Comparison of ENCODE assay signal across 8 mouse cellular contexts in the genomic region with DNA sequence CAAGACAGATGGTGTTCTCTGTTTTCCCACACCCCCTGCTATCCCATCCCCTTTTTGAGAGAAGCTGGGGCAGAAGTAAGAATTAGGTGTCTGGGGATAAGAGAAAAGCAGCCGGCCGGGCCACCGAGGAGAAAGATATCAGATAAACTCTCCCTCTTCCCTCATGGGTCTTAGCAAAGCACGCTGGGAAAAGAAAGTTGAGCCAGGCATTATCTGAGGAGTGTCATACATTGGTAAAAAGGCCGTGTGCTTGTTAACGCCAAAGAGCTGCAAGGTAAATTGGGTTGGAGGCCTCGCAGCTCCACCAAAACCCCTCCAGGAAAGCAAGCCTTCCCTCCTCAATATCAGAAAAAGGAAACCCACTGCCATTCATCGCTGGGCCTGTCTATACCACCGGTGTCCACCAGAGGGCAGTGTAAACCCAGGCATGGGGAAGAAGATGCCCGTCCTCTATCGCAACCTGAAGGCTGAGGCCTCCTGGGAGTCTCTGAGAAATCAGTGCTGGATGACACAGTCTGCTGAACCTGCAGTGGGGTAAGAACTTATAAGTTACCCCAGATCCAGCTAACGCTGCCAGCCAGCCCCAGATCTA. TPM values are rescaled to one million over a fixed set of nuclear protein-coding genes. Genes with fewer than 3 reads are reported as not detected.
A peak's percentile ranks its signal among the peaks of the same experiment; 100 is the strongest.
DNase-seq lines count a peak whose midpoint lies in the region; ATAC-seq and TF ChIP-seq lines count a peak whose summit lies in the region.

No protein-coding gene starts in this region.

- no peaks in the 10 kb centered on the region for H3K9me3 ChIP-seq in ES-Bruce4 (replicated peaks; ENCODE audit: control insufficient read depth, insufficient read depth, low read length, poor library complexity, severe bottlenecking)
- H3K9me3 ChIP-seq in lung, postnatal 0 days (ENCODE audit: low read length) = no peaks in the 10 kb centered on the region

- intact Hi-C loops in heart, postnatal 36 days (cut with DNase I) = loop anchor here (1.0 to 5.0 kb wide), 3 partner anchors 28 to 164 kb away; partner anchors contain the start of gene Aars2

- no peak overlapping the region for H3K4me3 ChIP-seq in ES-Bruce4 (ENCODE audit: low read depth, low read length)
- H3K4me3 ChIP-seq in lung, postnatal 0 days (ENCODE audit: low read depth, low read length) = no peak overlapping the region

- no peak overlapping the region for H3K27ac ChIP-seq in ES-Bruce4 (ENCODE audit: insufficient read depth, low read length)
- no peak overlapping the region for H3K27ac ChIP-seq in lung, postnatal 0 days (ENCODE audit: low read length)

- peak; percentile 99 for TF ChIP-seq CTCF in ES-Bruce4 (IDR thresholded peaks at IDR 0.05; ENCODE audit: low read depth, low read length)
- peak; percentile 98 for TF ChIP-seq CTCF in lung, postnatal 0 days (IDR thresholded peaks at IDR 0.05)

- no peaks in the 10 kb centered on the region for H3K27me3 ChIP-seq in ES-Bruce4 (ENCODE audit: control insufficient read depth, insufficient read depth, low read length, poor library complexity, severe bottlenecking)
- no peaks in the 10 kb centered on the region for H3K27me3 ChIP-seq in lung, postnatal 0 days (replicated peaks; ENCODE audit: insufficient read depth, low read length)

- no peak overlapping the region for H3K4me2 ChIP-seq in lung, postnatal 0 days (replicated peaks; ENCODE audit: low read depth, low read length)

- H3K36me3 ChIP-seq in ES-Bruce4 (ENCODE audit: control insufficient read depth, insufficient read depth, low read length, poor library complexity, severe bottlenecking) = no peaks in the 10 kb centered on the region
- H3K36me3 ChIP-seq in lung, postnatal 0 days (ENCODE audit: insufficient read depth, low read length) = no peaks in the 10 kb centered on the region

- ATAC-seq in erythroid progenitor cell, adult 5-6 weeks (replicated peaks; ENCODE audit: low FRiP score, poor library complexity, severe bottlenecking) = peak; percentile 64; the same call in 1 of the 2 replicates
- no peak; the same call in 1 of the 2 replicates for ATAC-seq in lung, postnatal 0 days

- 0 out of 2 replicates have a peak overlapping the region, but pooled peaks have one; percentile 2 for H3K9ac ChIP-seq in ES-Bruce4 (ENCODE audit: low read depth, poor library complexity, severe bottlenecking)
- no peak overlapping the region for H3K9ac ChIP-seq in lung, postnatal 0 days (replicated peaks; ENCODE audit: low read depth)

- TF ChIP-seq EP300 in ES-Bruce4 (IDR thresholded peaks at IDR 0.05; ENCODE audit: insufficient read depth, low read depth, low read length) = no peak
- TF ChIP-seq EP300 in lung, postnatal 0 days (IDR thresholded peaks at IDR 0.05) = no peak

- no peak for TF ChIP-seq POLR2A in ES-Bruce4 (IDR thresholded peaks at IDR 0.05; ENCODE audit: insufficient read depth, low read length)

- 11% methylated on average over 12 of the region's 12 CpGs for WGBS in lung, postnatal 0 days

- DNase-seq in brain, adult 2 months (ENCODE audit: low read depth, low spot score) = peak; percentile 90
- peak; percentile 77 to 86 for DNase-seq in heart, postnatal 36 days
- peak; percentile 64 to 87 for DNase-seq in layer of hippocampus, adult 8-10 months (ENCODE audit: low spot score in 2 of 2)
- peak; percentile 71 for DNase-seq in lung, postnatal 0 days (ENCODE audit: low spot score)
- DNase-seq in retina, postnatal 1 day = peak; percentile 85
- DNase-seq in thymus, postnatal 4 days = peak; percentile 95

- peaks cover 4% of the 10 kb centered on the region for H3K4me1 ChIP-seq in ES-Bruce4 (ENCODE audit: control insufficient read depth, insufficient read depth, low read length)
- H3K4me1 ChIP-seq in lung, postnatal 0 days (ENCODE audit: insufficient read depth, low read depth, low read length) = no peaks in the 10 kb centered on the region; the same call in 1 of the 2 replicates

RNA-seq across cellular contexts. Expression of gene Spats1, which starts 3.1 kb away (rescaled TPM):
- polyA plus RNA-seq in ES-Bruce4 (2011; ENCODE audit: insufficient read depth, insufficient read length, low read depth, missing spikeins) = 3.0 and 3.2 TPM in 2 replicates
- total RNA-seq in erythroid progenitor cell, adult 5-6 weeks (2015; ENCODE audit: low replicate concordance) = not detected in 2 replicates
- not detected in 2 replicates for total RNA-seq in erythroid progenitor cell, adult 5-6 weeks (2017; ENCODE audit: low replicate concordance)
- under 1 TPM in 1 of 2 experiments, not detected in 1; 0.27 TPM for total RNA-seq in heart, postnatal 36 days (2021)
- 1 to 10 TPM; 5.0 to 7.8 (median 5.9) TPM for total RNA-seq in layer of hippocampus, adult 8-10 months (2022)
- 0.19 and 0.37 TPM in 2 replicates for polyA plus RNA-seq in lung, postnatal 0 days (2015; fragmentation: Nextera tagmentation; extraction: Ambion mirVana)

RNA-seq across cellular contexts. Expression of gene Aars2, which starts 28.3 kb away (rescaled TPM):
- polyA plus RNA-seq in ES-Bruce4 (2011; ENCODE audit: insufficient read depth, insufficient read length, low read depth, missing spikeins) = 18.1 and 19.0 TPM in 2 replicates
- total RNA-seq in erythroid progenitor cell, adult 5-6 weeks (2015; ENCODE audit: low replicate concordance) = 0.42 and 1.1 TPM in 2 replicates
- total RNA-seq in erythroid progenitor cell, adult 5-6 weeks (2017; ENCODE audit: low replicate concordance) = 0.76 and 0.77 TPM in 2 replicates
- 10 to 100 TPM; 19.4 to 19.6 TPM for total RNA-seq in heart, postnatal 36 days (2021)
- 10 to 100 TPM; 21.8 to 30.6 (median 24.3) TPM for total RNA-seq in layer of hippocampus, adult 8-10 months (2022)
- polyA plus RNA-seq in lung, postnatal 0 days (2015; fragmentation: Nextera tagmentation; extraction: Ambion mirVana) = 5.9 and 6.0 TPM in 2 replicates

RNA-seq across cellular contexts. Expression of gene Cdc5l, which starts 44.8 kb away (rescaled TPM):
- polyA plus RNA-seq in ES-Bruce4 (2011; ENCODE audit: insufficient read depth, insufficient read length, low read depth, missing spikeins) = 135 and 137 TPM in 2 replicates
- 62.7 and 113 TPM in 2 replicates for total RNA-seq in erythroid progenitor cell, adult 5-6 weeks (2015; ENCODE audit: low replicate concordance)
- total RNA-seq in erythroid progenitor cell, adult 5-6 weeks (2017; ENCODE audit: low replicate concordance) = 52.3 and 102 TPM in 2 replicates
- total RNA-seq in heart, postnatal 36 days (2021) = 10 to 100 TPM; 36.2 to 38.2 TPM
- 10 to 100 TPM; 50.3 to 60.3 (median 55.7) TPM for total RNA-seq in layer of hippocampus, adult 8-10 months (2022)
- polyA plus RNA-seq in lung, postnatal 0 days (2015; fragmentation: Nextera tagmentation; extraction: Ambion mirVana) = 30.3 and 37.8 TPM in 2 replicates

RNA-seq across cellular contexts. Expression of gene Tcte1, which starts 44.9 kb away (rescaled TPM):
- not detected in 2 replicates for polyA plus RNA-seq in ES-Bruce4 (2011; ENCODE audit: insufficient read depth, insufficient read length, low read depth, missing spikeins)
- not detected in 2 replicates for total RNA-seq in erythroid progenitor cell, adult 5-6 weeks (2015; ENCODE audit: low replicate concordance)
- total RNA-seq in erythroid progenitor cell, adult 5-6 weeks (2017; ENCODE audit: low replicate concordance) = not detected in 2 replicates
- total RNA-seq in heart, postnatal 36 days (2021) = not detected
- 1 to 10 TPM in 3 of 4 experiments, under 1 TPM in 1; 0.92 to 1.3 (median 1.1) TPM for total RNA-seq in layer of hippocampus, adult 8-10 months (2022)
- polyA plus RNA-seq in lung, postnatal 0 days (2015; fragmentation: Nextera tagmentation; extraction: Ambion mirVana) = 2.7 and 2.8 TPM in 2 replicates

Comparison
In these comparisons a context has a peak if more than half of its experiments do, and no peak if none do; other contexts are left out.
1. RNA of gene Spats1, which starts 3.1 kb away (total RNA-seq): 5.0 to 7.8 TPM in layer of hippocampus, adult 8-10 months; 0.27 TPM in heart, postnatal 36 days and not detected in erythroid progenitor cell, adult 5-6 weeks; every median in the first group is over 4 times any median in the second.
2. RNA of gene Aars2, which starts 28.3 kb away (total RNA-seq): 21.8 to 30.6 TPM in layer of hippocampus, adult 8-10 months and 19.4 to 19.6 TPM in heart, postnatal 36 days; 0.42 to 1.1 TPM in erythroid progenitor cell, adult 5-6 weeks; every median in the first group is over 4 times any median in the second.
3. Peak in every context shown above with its lines, with median percentiles within 50 percentile points of each other: DNase-seq.